Mouse (Mus musculus): ENCODE results near the gene Zdhhc14. TPM values are rescaled to one million over a fixed set of nuclear protein-coding genes. Genes with fewer than 3 reads are reported as not detected.

Gene Zdhhc14
- polyA plus RNA-seq, 1 experiment from 2014 or later = 2.4 TPM

DNA sequence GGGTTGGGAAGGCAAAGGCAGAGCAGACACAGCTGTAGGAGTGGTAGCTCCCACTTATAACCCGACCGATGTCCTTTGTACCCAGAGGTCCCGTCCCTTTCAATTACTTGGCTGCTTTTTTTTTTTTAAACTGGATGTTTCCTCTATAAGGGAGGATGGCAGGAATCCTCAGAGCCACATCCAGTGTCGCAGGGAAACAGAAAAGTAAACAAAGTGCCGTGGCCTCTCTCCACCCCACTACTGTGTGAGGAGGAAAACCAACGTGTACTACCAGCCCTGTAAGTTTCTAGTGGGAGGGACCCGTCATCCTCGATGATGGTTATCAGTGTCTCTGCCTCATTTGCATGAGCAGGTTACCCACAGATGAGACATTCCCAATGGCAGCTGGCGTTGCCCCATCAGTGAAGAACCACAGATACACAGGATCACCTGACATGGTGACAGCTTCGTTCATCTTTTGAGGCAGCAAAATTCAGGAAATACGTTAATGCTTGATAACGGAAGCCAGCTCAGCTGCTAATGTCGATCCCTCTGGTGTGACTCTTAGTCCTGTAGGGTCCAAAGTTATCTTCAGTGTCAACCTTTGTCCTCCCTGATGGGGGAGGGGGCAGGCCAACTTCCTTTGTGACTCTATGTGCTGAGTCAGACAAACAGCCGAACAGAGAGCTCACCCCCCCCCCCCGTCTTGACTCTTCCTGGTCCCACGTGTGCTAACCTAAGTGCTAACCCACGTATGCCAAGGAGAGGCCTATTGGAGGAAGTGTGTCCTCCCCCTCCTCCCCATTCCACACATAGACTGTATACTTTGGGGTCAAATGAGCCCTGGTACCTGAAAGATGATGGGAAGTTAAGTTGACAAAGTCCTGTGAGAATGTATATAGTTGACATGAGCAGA, 309.7 kb downstream of the Zdhhc14 start:
- Histone ChIP-seq H3K9me3 (ENCODE audit: control insufficient read depth, low read depth, low read length) (no peaks in the 10 kb centered on the region), H3K4me3 (ENCODE audit: low read depth, low read length) (no peak overlapping the region), H3K9ac (replicated peaks; ENCODE audit: low read depth, low read length) (no peak overlapping the region), H3K4me1 (ENCODE audit: control insufficient read depth, insufficient read depth, low read length) (peaks cover 14% of the 10 kb centered on the region; the same call in 1 of the 2 replicates), H3K27ac (ENCODE audit: low read length) (no peak overlapping the region), H3K36me3 (ENCODE audit: control insufficient read depth, insufficient read depth, low read length) (no peaks in the 10 kb centered on the region), H3K4me2 (replicated peaks; ENCODE audit: low read depth, low read length) (no peak overlapping the region), H3K27me3 (ENCODE audit: control insufficient read depth, insufficient read depth, low read length) (no peaks in the 10 kb centered on the region)
- WGBS = 58% methylated on average over 17 of the region's 17 CpGs
- no peak for ATAC-seq (ENCODE audit: insufficient number of reproducible peaks, insufficient read depth, low FRiP score, low read depth)

DNA sequence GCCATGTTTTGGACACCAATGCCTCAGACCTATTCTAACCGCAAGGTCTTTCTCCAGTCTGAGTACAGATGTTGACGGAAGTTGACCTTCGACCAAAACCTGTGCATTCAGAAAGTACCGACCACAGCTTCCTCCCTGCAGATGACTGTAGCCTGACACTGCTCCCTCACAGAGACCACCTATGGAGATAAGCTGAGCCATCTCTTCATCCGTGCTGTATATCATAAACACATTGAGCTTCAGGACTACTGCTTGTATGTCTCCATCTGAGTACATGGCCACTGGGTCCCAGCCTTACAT, 310.2 kb downstream of the Zdhhc14 start:
- no peak overlapping the region for H3K27ac ChIP-seq (ENCODE audit: low read length)
- no peaks in the 10 kb centered on the region for H3K36me3 ChIP-seq (ENCODE audit: control insufficient read depth, insufficient read depth, low read length)
- H3K4me2 ChIP-seq (replicated peaks; ENCODE audit: low read depth, low read length) = no peak overlapping the region
- no peaks in the 10 kb centered on the region for H3K9me3 ChIP-seq (ENCODE audit: control insufficient read depth, low read depth, low read length)
- H3K4me3 ChIP-seq (ENCODE audit: low read depth, low read length) = no peak overlapping the region
- WGBS = 82% methylated on average over 5 of the region's 5 CpGs
- no peak for ATAC-seq (ENCODE audit: insufficient number of reproducible peaks, insufficient read depth, low FRiP score, low read depth)
- H3K27me3 ChIP-seq (ENCODE audit: control insufficient read depth, insufficient read depth, low read length) = no peaks in the 10 kb centered on the region
- H3K4me1 ChIP-seq (ENCODE audit: control insufficient read depth, insufficient read depth, low read length) = peaks cover 17% of the 10 kb centered on the region; the same call in 1 of the 2 replicates
- no peak overlapping the region for H3K9ac ChIP-seq (replicated peaks; ENCODE audit: low read depth, low read length)

Other genes starting within 250 kb of the Zdhhc14 start
- not detected in 2 replicates for gene Ldhal6b, start 73.8 kb upstream of the Zdhhc14 start, polyA plus RNA-seq (2014; fragmentation: Nextera tagmentation; extraction: Ambion mirVana)
- 138 and 140 TPM in 2 replicates for gene Tmem242, start 52.3 kb upstream of the Zdhhc14 start, polyA plus RNA-seq (2014; fragmentation: Nextera tagmentation; extraction: Ambion mirVana)

All from stomach, embryonic 14.5 days (tissue).